Mouse (Mus musculus): ENCODE results near the gene Dennd4a. TPM values are rescaled to one million over a fixed set of nuclear protein-coding genes. Genes with fewer than 3 reads are reported as not detected.

Dennd4a gene
- total and polyA plus RNA-seq, 3 experiments, result 22.6 to 41.1 (median 37.1) TPM

- Histone ChIP-seq H3K4me2 (ENCODE audit: insufficient read depth, low read depth, poor library complexity, severe bottlenecking) (no peak overlapping the region), H3K27ac (ENCODE audit: insufficient read depth, low read depth) (no peak overlapping the region), H3K9ac (ENCODE audit: insufficient read depth, low read depth) (no peak overlapping the region), H3K27me3 (replicated peaks) (no peaks in the 10 kb centered on the region), H3K79me2 (replicated peaks; ENCODE audit: control insufficient read depth, extremely low read depth, insufficient read depth, poor library complexity, severe bottlenecking) (no peaks in the 10 kb centered on the region), H3K9me3 (replicated peaks; ENCODE audit: low read length) (peaks cover 10% of the 10 kb centered on the region), H3K36me3 (replicated peaks in 1 of 2; ENCODE audit: control insufficient read depth in 1 of 2, insufficient read depth in 1 of 2, low read length in 1 of 2) (no peaks in the 10 kb centered on the region), H3K4me3 (replicated peaks in 1 of 3; ENCODE audit: low read depth in 2 of 3, low read length in 2 of 3, poor library complexity in 1 of 3) (no peak overlapping the region), H3K4me1 (ENCODE audit: control insufficient read depth in 1 of 2, insufficient read depth in 2 of 2) (peaks cover 9 to 56% of the 10 kb centered on the region in 2 experiments; a peak in 3 of 4 replicates)
- DNase-seq (ENCODE audit: extremely low read depth), result no peak
- in situ Hi-C loops (cut with MboI; ENCODE audit: low pct_ligation_motif_present, low pct_unique_long_range_greater_than_20kb, low sequenced_read_pairs), result no loop called here
- dilution Hi-C loops (cut with MboI; ENCODE audit: extremely low pct_ligation_motif_present, extremely low pct_unique_long_range_greater_than_20kb, low sequenced_read_pairs), result no loop called here
- no peak for TF ChIP-seq MYC (IDR thresholded peaks at IDR 0.05; ENCODE audit: low read depth, low read length)
- TF ChIP-seq RCOR1 (conservative IDR thresholded peaks at IDR 0.05; ENCODE audit: low read depth, low read length), result no peak
- TF ChIP-seq IRF4 (IDR thresholded peaks at IDR 0.05; ENCODE audit: low read depth, low read length), result no peak
- no peak for TF ChIP-seq ETS1 (conservative IDR thresholded peaks at IDR 0.05; ENCODE audit: low read depth, low read length)
- TF ChIP-seq KAT2A (IDR thresholded peaks at IDR 0.05; ENCODE audit: insufficient replicate concordance, low read length), result no peak
These were observed 12.3 kb upstream of the Dennd4a start for GRCm38 (mm10) chr9:64798859-64799258.

DNA sequence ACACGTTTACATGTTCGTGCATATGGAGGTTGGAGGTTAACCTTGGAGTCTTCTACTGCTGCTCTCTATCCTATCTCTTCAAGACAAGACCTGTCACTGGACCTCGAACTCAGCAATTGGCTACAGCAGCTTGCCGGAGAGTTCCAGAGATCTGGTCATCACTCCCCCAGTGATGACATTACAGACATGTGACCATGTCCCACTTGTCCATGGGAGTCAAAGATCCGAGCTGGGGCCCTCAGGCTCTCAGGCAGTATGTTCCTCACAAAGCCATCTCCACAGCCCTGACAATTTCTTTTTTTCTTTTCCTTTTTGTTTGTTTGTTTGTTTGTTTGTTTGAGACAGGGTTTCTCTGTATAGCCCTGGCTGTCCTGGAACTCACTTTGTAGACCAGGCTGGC is 11.6 kb upstream of the Dennd4a start:
- no peak for DNase-seq (ENCODE audit: extremely low read depth)
- Histone ChIP-seq H3K9me3 (replicated peaks; ENCODE audit: low read length) (peaks cover 10% of the 10 kb centered on the region), H3K27me3 (replicated peaks) (no peaks in the 10 kb centered on the region), H3K9ac (ENCODE audit: insufficient read depth, low read depth) (no peak overlapping the region), H3K4me2 (ENCODE audit: insufficient read depth, low read depth, poor library complexity, severe bottlenecking) (no peak overlapping the region), H3K79me2 (replicated peaks; ENCODE audit: control insufficient read depth, extremely low read depth, insufficient read depth, poor library complexity, severe bottlenecking) (no peaks in the 10 kb centered on the region), H3K36me3 (replicated peaks in 1 of 2; ENCODE audit: control insufficient read depth in 1 of 2, insufficient read depth in 1 of 2, low read length in 1 of 2) (no peaks in the 10 kb centered on the region), H3K27ac (ENCODE audit: insufficient read depth, low read depth) (no peak overlapping the region), H3K4me1 (ENCODE audit: control insufficient read depth in 1 of 2, insufficient read depth in 2 of 2) (peaks cover 9 to 53% of the 10 kb centered on the region in 2 experiments; a peak in 3 of 4 replicates), H3K4me3 (replicated peaks in 1 of 3; ENCODE audit: low read depth in 2 of 3, low read length in 2 of 3, poor library complexity in 1 of 3) (no peak overlapping the region)
- TF ChIP-seq USF1 (IDR thresholded peaks at IDR 0.05; ENCODE audit: low read depth, low read length) (no peak), MAFK (IDR thresholded peaks at IDR 0.05; ENCODE audit: insufficient replicate concordance, low read length) (no peak), CHD1 (IDR thresholded peaks at IDR 0.05; ENCODE audit: low read depth, low read length) (no peak), ZMIZ1 (IDR thresholded peaks at IDR 0.05; ENCODE audit: low read depth, low read length) (no peak), PAX5 (IDR thresholded peaks at IDR 0.05; ENCODE audit: low read length) (no peak), MEF2A (IDR thresholded peaks at IDR 0.05; ENCODE audit: borderline replicate concordance, low read depth, low read length) (no peak), JUN (IDR thresholded peaks at IDR 0.05; ENCODE audit: insufficient read depth, low read depth, low read length) (no peak), USF2 (conservative IDR thresholded peaks at IDR 0.05; ENCODE audit: low read depth, low read length) (no peak), UBTF (IDR thresholded peaks at IDR 0.05; ENCODE audit: low read depth, low read length) (no peak), NELFE (IDR thresholded peaks at IDR 0.05; ENCODE audit: low read depth, low read length) (no peak), CHD2 (IDR thresholded peaks at IDR 0.05; ENCODE audit: low read length) (no peak), NRF1 (IDR thresholded peaks at IDR 0.05; ENCODE audit: low read depth, low read length) (no peak), CTCF (conservative IDR thresholded peaks at IDR 0.05 in 1 of 2, IDR thresholded peaks at IDR 0.05 in 1 of 2; ENCODE audit: low read depth in 2 of 2, low read length in 2 of 2) (no peak), ZC3H11A (IDR thresholded peaks at IDR 0.05; ENCODE audit: low read depth, low read length) (no peak), HCFC1 (IDR thresholded peaks at IDR 0.05; ENCODE audit: low read depth, low read length) (no peak), ELF1 (IDR thresholded peaks at IDR 0.05; ENCODE audit: low read depth, low read length) (no peak), TBP (conservative IDR thresholded peaks at IDR 0.05; ENCODE audit: low read depth, low read length) (no peak), KAT2A (IDR thresholded peaks at IDR 0.05; ENCODE audit: insufficient replicate concordance, low read length) (no peak), MAZ (IDR thresholded peaks at IDR 0.05; ENCODE audit: low read depth, low read length) (no peak)
- in situ Hi-C loops (cut with MboI; ENCODE audit: low pct_ligation_motif_present, low pct_unique_long_range_greater_than_20kb, low sequenced_read_pairs) (no loop called here), dilution Hi-C loops (cut with MboI; ENCODE audit: extremely low pct_ligation_motif_present, extremely low pct_unique_long_range_greater_than_20kb, low sequenced_read_pairs) (no loop called here)

Data from CH12.LX (cell line).